Mouse (Mus musculus) MEL (cell line): Measurements from ENCODE around the gene Gm11011. TPM values are rescaled to one million over a fixed set of nuclear protein-coding genes. Genes with fewer than 3 reads are reported as not detected.

Source experiments
- DNase-seq: peaks from one replicate; pipeline ENCODE4 v3.0.0; 2011; ENCODE audit warnings: low read depth, low spot score
- H3K27ac ChIP-seq: 2 replicates; pipeline ENCODE4 v1.5.1; 2012; ENCODE audit warnings: low read depth, mild to moderate bottlenecking, control low read depth, low read length, moderate library complexity; ENCODE audit not compliant: control insufficient read depth
- H3K27me3 ChIP-seq, 2 experiments: fragments of 150-350 bp in 1 of 2; sonication (generic) in 1 of 2; 2 replicates each; pipeline ENCODE4 v1.6.1; 2012; ENCODE audit warnings: low read length in 2 of 2, mild to moderate bottlenecking in 2 of 2, improper control_type of control experiment in 1 of 2, moderate library complexity in 1 of 2; ENCODE audit not compliant: insufficient read depth in 2 of 2, control insufficient read depth in 1 of 2
- H3K36me3 ChIP-seq, 2 experiments: 2 replicates each; pipeline ENCODE4 v1.6.1; 2012 to 2014; ENCODE audit warnings: low read length in 2 of 2, improper control_type of control experiment in 1 of 2, inconsistent platforms in 1 of 2, mild to moderate bottlenecking in 1 of 2; ENCODE audit not compliant: insufficient read depth in 2 of 2, control insufficient read depth in 1 of 2
- H3K4me1 ChIP-seq, 2 experiments: fragments of 150-350 bp in 1 of 2; sonication (generic) in 1 of 2; 2 replicates each; pipeline ENCODE4 v1.6.1; 2012; ENCODE audit warnings: low read length in 2 of 2, improper control_type of control experiment in 1 of 2, mild to moderate bottlenecking in 1 of 2; ENCODE audit not compliant: insufficient read depth in 2 of 2, control insufficient read depth in 1 of 2
- H3K4me3 ChIP-seq, 2 experiments: fragments of 150-350 bp in 1 of 2; sonication (generic) in 1 of 2; 2 replicates each; pipeline ENCODE4 v1.5.1; 2012; ENCODE audit warnings: low read depth in 2 of 2, low read length in 2 of 2, mild to moderate bottlenecking in 2 of 2, moderate library complexity in 2 of 2, control low read depth in 1 of 2, improper control_type of control experiment in 1 of 2; ENCODE audit not compliant: control insufficient read depth in 1 of 2, insufficient read depth in 1 of 2
- H3K79me2 ChIP-seq: 2 replicates; pipeline ENCODE4 v1.6.1; 2012; ENCODE audit warnings: mild to moderate bottlenecking, low read length, moderate library complexity; ENCODE audit not compliant: control insufficient read depth, poor library complexity, insufficient read depth
- H3K9ac ChIP-seq: 2 replicates; pipeline ENCODE4 v1.6.1; 2012; ENCODE audit warnings: low read depth, mild to moderate bottlenecking, control low read depth, low read length, moderate library complexity; ENCODE audit not compliant: control insufficient read depth, poor library complexity, severe bottlenecking
- H3K9me3 ChIP-seq: fragments of 150-350 bp; sonication (generic); replicated peaks from 2 replicates; pipeline ENCODE4 v1.6.1; 2012; ENCODE audit warnings: mild to moderate bottlenecking, low read length, improper control_type of control experiment, moderate library complexity; ENCODE audit not compliant: insufficient read depth
- CHD1 ChIP-seq: IDR thresholded peaks from 2 replicates; pipeline ENCODE4 v1.6.1; 2012; ENCODE audit warnings: low read depth, mild to moderate bottlenecking, inconsistent platforms, low read length, improper control_type of control experiment
- CHD2 ChIP-seq: IDR thresholded peaks from 2 replicates; pipeline ENCODE4 v1.6.1; 2011; ENCODE audit warnings: low read length, improper control_type of control experiment
- CTCF ChIP-seq, 3 experiments: IDR thresholded peaks in 2 of 3; conservative IDR thresholded peaks in 1 of 3; 2 replicates each; pipeline ENCODE4 v1.5.1; 2011 to 2012; ENCODE audit warnings: low read length in 3 of 3, low read depth in 2 of 3, mild to moderate bottlenecking in 2 of 3, improper control_type of control experiment in 1 of 3, inconsistent platforms in 1 of 3, mixed read lengths in 1 of 3, moderate library complexity in 1 of 3; ENCODE audit not compliant: control insufficient read depth in 1 of 3, insufficient read depth in 1 of 3, poor library complexity in 1 of 3, severe bottlenecking in 1 of 3
- E2F4 ChIP-seq: IDR thresholded peaks from 2 replicates; pipeline ENCODE4 v1.6.1; 2011; ENCODE audit warnings: low read depth, low read length, improper control_type of control experiment, borderline replicate concordance
- ELF1 ChIP-seq: IDR thresholded peaks from 2 replicates; pipeline ENCODE4 v1.6.1; 2014; ENCODE audit warnings: low read depth, mild to moderate bottlenecking, inconsistent platforms, low read length, improper control_type of control experiment, moderate library complexity
- GABPA ChIP-seq: IDR thresholded peaks from 2 replicates; pipeline ENCODE4 v1.6.1; 2012; ENCODE audit warnings: low read depth, mild to moderate bottlenecking, inconsistent platforms, low read length, improper control_type of control experiment, moderate library complexity
- GATA1 ChIP-seq: IDR thresholded peaks from 2 replicates; pipeline ENCODE4 v1.6.1; 2011; ENCODE audit warnings: low read depth, low read length, improper control_type of control experiment
- MAZ ChIP-seq: IDR thresholded peaks from 2 replicates; pipeline ENCODE4 v1.6.1; 2012; ENCODE audit warnings: low read depth, mild to moderate bottlenecking, inconsistent platforms, low read length, improper control_type of control experiment
- MYC ChIP-seq: IDR thresholded peaks from 2 replicates; pipeline ENCODE4 v1.6.1; 2011; ENCODE audit warnings: low read depth, mild to moderate bottlenecking, low read length, improper control_type of control experiment, moderate library complexity
- NELFE ChIP-seq: IDR thresholded peaks from 2 replicates; pipeline ENCODE4 v1.6.1; 2011; ENCODE audit warnings: low read depth, low read length, improper control_type of control experiment
- POLR2AphosphoS5 ChIP-seq: IDR thresholded peaks from 2 replicates; pipeline ENCODE4 v1.6.1; 2012; ENCODE audit warnings: low read depth, borderline replicate concordance, mild to moderate bottlenecking, inconsistent platforms, low read length, moderate library complexity, mixed read lengths
- RCOR1 ChIP-seq: IDR thresholded peaks from 2 replicates; pipeline ENCODE4 v1.6.1; 2012; ENCODE audit warnings: low read depth, mild to moderate bottlenecking, inconsistent platforms, low read length, improper control_type of control experiment
- SIN3A ChIP-seq: IDR thresholded peaks from 2 replicates; pipeline ENCODE4 v1.6.1; 2012; ENCODE audit warnings: low read length, improper control_type of control experiment, inconsistent platforms
- SMC3 ChIP-seq: IDR thresholded peaks from 2 replicates; pipeline ENCODE4 v1.6.1; 2011; ENCODE audit warnings: low read depth, low read length, improper control_type of control experiment
- TAL1 ChIP-seq: IDR thresholded peaks from 2 replicates; pipeline ENCODE4 v1.6.1; 2012; ENCODE audit warnings: mild to moderate bottlenecking, inconsistent platforms, low read length, moderate library complexity, mixed read lengths
- TBP ChIP-seq: IDR thresholded peaks from 2 replicates; pipeline ENCODE4 v1.8.0; 2011; ENCODE audit warnings: low read depth, low read length, improper control_type of control experiment
- ZKSCAN1 ChIP-seq: IDR thresholded peaks from 2 replicates; pipeline ENCODE4 v1.6.1; 2012; ENCODE audit warnings: low read depth, mild to moderate bottlenecking, inconsistent platforms, low read length, improper control_type of control experiment, moderate library complexity
- polyA plus RNA-seq, 2 experiments: library from polyadenylated mRNA; stranded (reverse) in 1 of 2; unstranded in 1 of 2; fragments of >175 nt in 1 of 2; fragments of >200 nt in 1 of 2; gene quantifications; 2 replicates each; pipeline versions ENCODE4 v1.2.1 to v1.2.4; 2012; ENCODE audit warnings: low replicate concordance in 2 of 2, low read depth in 1 of 2; ENCODE audit not compliant: insufficient read length in 2 of 2, insufficient read depth in 1 of 2, missing spikeins in 1 of 2
- total RNA-seq: library from RNA; depleted of rRNA; stranded (reverse); fragments of 300-350 nt; gene quantifications from 2 replicates; pipeline ENCODE4 v1.2.3, GENCODE M21; 2012

Gm11011 gene
- total and polyA plus RNA-seq, 3 experiments = not detected

- Histone ChIP-seq H3K4me3 (no peak overlapping the region), H3K27ac (no peak overlapping the region), H3K9ac (no peak overlapping the region)
These were observed 47.9 kb upstream of the Gm11011 start for GRCm38 (mm10) chr2:169635428-169635827.

GRCm38 (mm10) chr2:169634619-169635382 is 47.3 kb upstream of the Gm11011 start:
- Histone ChIP-seq H3K4me3 (no peak overlapping the region), H3K36me3 (no peaks in the 10 kb centered on the region), H3K27me3 (no peaks in the 10 kb centered on the region), H3K9me3 (no peaks in the 10 kb centered on the region), H3K27ac (no peak overlapping the region), H3K79me2 (no peaks in the 10 kb centered on the region), H3K9ac (no peak overlapping the region), H3K4me1 (no peaks in the 10 kb centered on the region)
- TF ChIP-seq SIN3A = no peak
- TF ChIP-seq SMC3 = no peak
- no peak for TF ChIP-seq ELF1
- no peak for TF ChIP-seq MAZ
- no peak for TF ChIP-seq TAL1
- TF ChIP-seq POLR2AphosphoS5 = no peak
- TF ChIP-seq RCOR1 = no peak
- no peak for DNase-seq

More at GRCm38 (mm10) chr2:169635428-169635827, 47.9 kb upstream of the Gm11011 start:
- Histone ChIP-seq H3K4me1 (no peaks in the 10 kb centered on the region), H3K27me3 (no peaks in the 10 kb centered on the region), H3K79me2 (no peaks in the 10 kb centered on the region), H3K36me3 (no peaks in the 10 kb centered on the region), H3K9me3 (no peaks in the 10 kb centered on the region)
- TF ChIP-seq CTCF (IDR thresholded peaks at IDR 0.05 in 2 of 3, conservative IDR thresholded peaks at IDR 0.05 in 1 of 3; ENCODE audit: control insufficient read depth in 1 of 3, insufficient read depth in 1 of 3, low read depth in 2 of 3, low read length in 3 of 3, poor library complexity in 1 of 3, severe bottlenecking in 1 of 3) (no peak), GATA1 (no peak), CHD2 (no peak), SIN3A (no peak), MYC (no peak), GABPA (no peak), ZKSCAN1 (no peak), NELFE (no peak), CHD1 (no peak), E2F4 (no peak), TBP (no peak)
- DNase-seq = no peak
